Mouse (Mus musculus): ENCODE measurements around the gene Morc3. TPM values are rescaled to one million over a fixed set of nuclear protein-coding genes. Genes with fewer than 3 reads are reported as not detected.

Gene Morc3
- total RNA-seq, 2 experiments from 2014 or later, result 86.0 to 137 TPM

DNA sequence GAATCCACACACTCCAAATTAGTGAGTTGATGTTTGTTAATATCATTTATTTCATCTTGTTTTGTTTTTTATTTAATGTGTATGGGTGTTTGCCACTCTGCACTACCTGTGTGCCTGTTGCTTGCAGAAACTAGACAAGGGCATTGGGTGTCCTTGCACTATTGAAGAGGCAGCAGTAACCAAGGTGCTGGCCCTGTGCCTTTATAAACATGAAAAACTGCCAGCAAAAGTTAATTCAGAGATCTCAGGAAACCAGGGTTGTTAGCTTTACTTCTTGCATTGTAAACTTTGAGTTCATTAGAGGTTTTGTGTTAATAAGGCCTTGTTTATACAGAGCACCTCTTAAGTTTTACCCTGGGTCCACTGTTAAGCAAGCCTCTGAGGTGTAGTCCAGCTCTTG lies 28.8 kb downstream of the Morc3 start:
- ATAC-seq (replicated peaks; ENCODE audit: low FRiP score, low TSS enrichment, poor library complexity, severe bottlenecking), result no peak

DNA sequence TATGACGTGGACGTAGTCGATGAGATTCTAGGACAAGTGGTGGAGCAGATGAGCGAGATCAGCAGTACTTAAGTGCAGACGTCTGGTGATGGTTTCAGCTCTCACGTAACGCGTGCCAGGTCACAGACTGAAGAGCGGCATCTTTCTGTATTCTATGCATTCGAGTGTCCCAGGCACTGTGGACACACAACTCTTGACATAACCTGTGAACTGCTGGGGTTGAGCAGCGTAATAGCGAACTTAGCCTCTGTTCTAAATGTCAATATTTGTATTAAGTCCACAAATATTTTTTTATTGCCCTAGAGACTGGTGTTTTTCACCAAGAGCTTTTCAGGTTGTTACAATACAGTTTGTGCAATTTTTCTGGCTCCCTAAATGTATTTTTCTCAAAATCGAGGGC lies 42.9 kb downstream of the Morc3 start:
- no peak for ATAC-seq (replicated peaks; ENCODE audit: low FRiP score, low TSS enrichment, poor library complexity, severe bottlenecking)

DNA sequence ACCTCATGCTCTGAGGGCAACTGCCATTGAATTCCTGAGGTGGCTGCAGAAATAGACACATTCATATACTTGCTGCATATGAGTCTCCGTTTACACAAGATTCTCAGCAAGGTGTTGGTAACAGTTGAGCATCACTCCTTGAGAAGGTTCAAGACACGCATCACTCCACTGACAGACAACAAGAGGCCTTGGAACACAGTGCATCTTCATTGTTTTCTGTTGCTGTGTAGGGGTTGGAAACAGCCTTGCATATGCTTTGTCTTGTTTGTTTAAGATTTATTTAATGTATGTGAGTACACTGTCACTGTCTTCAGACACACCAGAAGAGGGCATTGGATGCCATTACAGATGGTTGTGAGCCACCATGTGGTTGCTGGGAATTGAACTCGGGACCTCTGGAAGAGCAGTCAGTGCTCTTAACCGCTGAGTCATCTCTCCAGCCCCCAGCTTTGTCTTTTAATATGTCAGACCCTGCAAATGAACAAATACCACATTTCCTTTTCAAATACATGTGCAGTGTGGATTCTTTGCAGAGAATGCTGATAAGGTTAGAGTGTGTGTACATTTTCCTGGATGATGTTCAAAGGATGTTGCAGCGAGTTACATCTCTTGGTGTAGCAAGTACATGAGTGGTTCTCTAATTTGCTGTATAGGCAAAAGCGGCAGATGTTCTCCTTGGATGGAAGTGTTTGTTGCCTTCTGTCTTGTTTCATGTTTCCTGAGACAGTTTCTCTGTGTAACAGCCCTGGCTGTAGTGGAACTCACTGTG lies 45.9 kb downstream of the Morc3 start:
- no peak for ATAC-seq (replicated peaks; ENCODE audit: low FRiP score, low TSS enrichment, poor library complexity, severe bottlenecking)

DNA sequence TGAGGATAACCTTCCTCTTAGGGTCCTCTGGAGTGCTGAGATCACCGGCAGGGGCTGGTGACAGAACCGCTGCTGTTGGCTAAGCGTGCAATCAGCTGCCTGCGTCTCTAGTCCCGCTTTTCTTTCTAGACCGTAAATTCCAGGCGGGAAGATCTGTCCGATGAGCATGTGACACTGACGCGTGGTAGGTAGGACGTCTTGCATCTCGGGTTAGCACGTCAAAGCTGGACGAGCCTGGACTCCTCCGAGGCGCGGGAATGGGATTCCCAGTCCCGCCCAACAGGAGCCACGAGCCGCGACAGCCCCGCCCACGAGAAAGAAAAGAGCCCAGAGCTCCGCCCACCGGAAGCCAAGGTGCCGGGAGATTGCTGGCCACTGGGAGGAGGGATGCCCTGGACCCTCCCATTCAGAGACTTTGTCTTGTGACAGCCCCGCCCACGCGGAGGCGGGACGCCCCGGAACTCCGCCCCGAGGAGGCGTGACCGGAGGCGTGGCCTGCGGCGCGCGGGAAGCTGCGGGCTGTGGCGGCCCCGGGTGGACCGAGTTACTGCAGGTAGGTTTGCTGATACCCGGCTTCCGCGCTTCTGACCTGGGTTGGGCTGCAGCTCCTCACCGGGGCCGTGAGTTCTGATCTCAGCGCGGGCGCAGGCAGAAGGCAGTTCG lies 51.6 kb downstream of the Morc3 start, which contains the start of gene Chaf1b:
Chaf1b (plus strand) TSS at position 479 of the 663 bp plus-strand sequence.
- peak; percentile 92 for ATAC-seq (replicated peaks; ENCODE audit: low FRiP score, low TSS enrichment, poor library complexity, severe bottlenecking)

DNA sequence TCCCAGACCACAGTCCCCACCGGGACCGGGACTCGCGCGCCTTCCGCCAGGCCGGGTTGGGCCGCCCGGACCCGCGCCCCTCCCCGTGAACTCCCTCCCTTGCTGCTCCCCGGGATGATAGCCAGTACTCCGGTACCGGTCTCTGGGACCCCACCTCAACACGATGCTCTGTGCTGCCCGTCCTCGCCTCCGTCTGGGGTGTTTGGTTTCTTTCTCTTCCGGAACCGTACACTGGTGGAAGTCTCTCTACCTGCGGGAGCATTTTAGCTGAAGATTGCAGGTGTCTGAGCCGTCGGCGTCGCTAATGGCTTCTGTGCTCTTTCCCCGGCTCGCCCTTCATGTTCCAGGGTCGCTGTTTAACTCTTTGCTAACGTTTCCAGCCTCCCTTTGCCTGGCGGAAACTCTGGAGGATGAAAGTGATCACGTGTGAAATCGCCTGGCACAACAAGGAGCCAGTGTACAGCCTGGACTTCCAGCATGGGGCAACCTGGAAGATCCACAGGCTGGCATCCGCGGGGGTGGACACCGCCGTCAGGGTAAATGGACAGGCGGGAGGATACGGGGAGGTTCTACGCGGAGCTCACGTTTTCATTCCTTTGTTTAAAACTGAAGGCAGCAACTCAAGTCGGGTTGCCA lies 52.3 kb downstream of the Morc3 start:
- ATAC-seq (replicated peaks; ENCODE audit: low FRiP score, low TSS enrichment, poor library complexity, severe bottlenecking), result 0 out of 2 replicates have a peak, but pooled peaks have one; percentile 3

DNA sequence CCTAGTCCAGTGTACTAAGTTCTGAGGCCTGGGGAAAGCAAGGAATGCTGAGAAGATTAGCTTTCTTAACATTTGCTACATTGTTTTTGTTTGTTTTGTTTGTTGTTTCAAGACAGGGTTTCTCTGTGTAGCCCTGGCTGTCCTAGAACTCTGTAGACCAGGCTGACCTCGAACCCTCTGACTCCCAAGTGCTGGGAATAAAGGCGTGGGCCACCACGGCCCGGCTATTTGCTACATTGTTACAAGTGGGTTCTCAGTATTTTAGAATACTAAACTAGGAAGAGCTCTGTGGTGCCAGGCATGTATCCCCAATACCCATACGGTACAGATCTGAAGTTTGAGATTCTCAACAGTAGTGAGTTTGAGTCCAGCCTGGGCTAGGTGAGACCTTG lies 52.8 kb downstream of the Morc3 start:
- ATAC-seq (replicated peaks; ENCODE audit: low FRiP score, low TSS enrichment, poor library complexity, severe bottlenecking), result no peak

DNA sequence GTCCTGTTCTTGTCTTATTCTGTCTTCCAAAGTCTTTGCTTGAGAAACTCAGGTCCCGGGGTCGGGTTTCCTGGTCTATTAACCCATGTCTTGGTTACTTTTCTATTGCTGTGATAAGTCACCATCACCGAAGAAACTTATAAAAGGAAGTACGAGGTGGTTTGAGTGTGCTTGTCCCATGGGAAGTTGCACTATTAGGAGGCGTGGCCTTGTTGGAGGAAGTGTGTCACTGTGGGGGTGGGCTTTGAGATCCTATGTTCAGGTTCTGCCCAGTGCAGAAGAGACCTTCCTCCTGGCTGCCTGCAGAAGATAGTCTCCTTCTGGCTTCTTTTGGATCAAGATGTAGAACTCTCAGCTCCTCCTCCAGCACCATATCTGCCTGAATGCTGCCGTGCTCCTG lies 56.6 kb downstream of the Morc3 start:
- ATAC-seq (replicated peaks; ENCODE audit: low FRiP score, low TSS enrichment, poor library complexity, severe bottlenecking), result no peak

DNA sequence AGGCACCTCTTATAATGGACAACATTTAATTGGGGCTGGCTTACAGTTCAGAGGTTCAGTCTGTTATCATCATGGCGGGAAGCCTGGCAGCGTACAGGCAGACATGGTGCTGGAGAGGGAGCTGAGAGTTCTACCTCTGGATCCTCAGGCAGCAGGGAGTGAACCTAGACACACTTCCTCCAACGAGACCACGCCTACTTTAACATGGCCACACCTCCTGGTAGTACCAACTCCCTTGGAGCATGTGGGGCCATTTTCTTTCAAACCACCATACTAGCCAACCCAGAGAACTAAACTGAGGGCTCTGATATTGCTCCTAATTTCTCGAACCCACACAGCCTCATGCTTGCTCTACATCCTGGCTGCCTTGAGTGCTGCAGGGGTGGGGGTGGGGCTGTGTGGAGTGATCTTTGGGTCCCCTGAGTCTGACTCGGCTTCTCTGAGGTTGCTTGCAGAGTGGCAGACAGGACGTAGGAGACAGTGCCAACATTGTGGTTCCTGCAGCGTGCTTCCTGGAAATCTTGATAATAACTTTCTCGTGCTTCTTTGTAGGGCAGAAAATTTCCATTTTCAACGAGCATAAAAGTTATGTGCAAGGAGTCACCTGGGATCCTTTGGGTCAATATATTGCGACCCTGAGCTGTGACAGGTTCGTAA lies 59.2 kb downstream of the Morc3 start:
- peak; percentile 68 for ATAC-seq (replicated peaks; ENCODE audit: low FRiP score, low TSS enrichment, poor library complexity, severe bottlenecking)

DNA sequence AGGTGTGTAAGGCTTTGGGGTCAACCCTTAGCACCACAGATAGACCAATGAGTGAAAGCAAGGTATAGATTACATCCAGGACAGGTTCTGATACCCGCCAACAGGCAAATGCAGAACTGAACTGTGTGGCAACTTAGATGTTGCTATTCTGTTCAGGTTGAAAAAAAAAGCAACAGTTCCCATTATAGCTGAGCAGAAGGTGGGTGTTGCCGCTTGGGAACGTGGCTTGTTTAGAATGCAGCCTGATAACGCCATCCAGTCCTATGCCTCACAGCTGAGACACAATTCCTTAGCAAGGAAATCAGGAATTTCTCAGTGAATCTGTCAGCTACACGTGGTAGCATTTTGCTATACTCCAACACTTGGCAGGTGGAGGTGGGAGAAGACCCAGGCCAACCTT lies 61.4 kb downstream of the Morc3 start:
- no peak for ATAC-seq (replicated peaks; ENCODE audit: low FRiP score, low TSS enrichment, poor library complexity, severe bottlenecking)

DNA sequence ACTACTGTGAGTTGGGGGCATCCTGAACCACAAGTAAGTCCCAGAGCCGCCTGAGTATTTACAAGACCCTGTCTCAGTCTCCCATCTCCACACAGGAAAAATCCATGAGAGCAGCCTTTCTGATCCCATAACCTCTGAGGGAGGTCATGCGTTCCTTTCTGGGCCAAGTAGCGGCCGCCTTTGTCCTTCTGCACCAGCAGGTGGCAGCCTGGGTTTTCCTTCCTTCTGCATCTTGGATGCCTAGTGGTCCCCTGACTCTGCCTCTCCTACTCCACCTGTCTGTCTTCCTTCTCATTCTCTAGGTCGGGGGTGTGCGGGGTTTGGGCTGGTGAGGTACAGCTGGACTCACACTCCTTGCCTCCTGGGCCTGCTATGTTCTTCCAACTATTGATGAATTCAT lies 71.1 kb downstream of the Morc3 start:
- ATAC-seq (replicated peaks; ENCODE audit: low FRiP score, low TSS enrichment, poor library complexity, severe bottlenecking), result peak; percentile 28; the same call in 1 of the 2 replicates

DNA sequence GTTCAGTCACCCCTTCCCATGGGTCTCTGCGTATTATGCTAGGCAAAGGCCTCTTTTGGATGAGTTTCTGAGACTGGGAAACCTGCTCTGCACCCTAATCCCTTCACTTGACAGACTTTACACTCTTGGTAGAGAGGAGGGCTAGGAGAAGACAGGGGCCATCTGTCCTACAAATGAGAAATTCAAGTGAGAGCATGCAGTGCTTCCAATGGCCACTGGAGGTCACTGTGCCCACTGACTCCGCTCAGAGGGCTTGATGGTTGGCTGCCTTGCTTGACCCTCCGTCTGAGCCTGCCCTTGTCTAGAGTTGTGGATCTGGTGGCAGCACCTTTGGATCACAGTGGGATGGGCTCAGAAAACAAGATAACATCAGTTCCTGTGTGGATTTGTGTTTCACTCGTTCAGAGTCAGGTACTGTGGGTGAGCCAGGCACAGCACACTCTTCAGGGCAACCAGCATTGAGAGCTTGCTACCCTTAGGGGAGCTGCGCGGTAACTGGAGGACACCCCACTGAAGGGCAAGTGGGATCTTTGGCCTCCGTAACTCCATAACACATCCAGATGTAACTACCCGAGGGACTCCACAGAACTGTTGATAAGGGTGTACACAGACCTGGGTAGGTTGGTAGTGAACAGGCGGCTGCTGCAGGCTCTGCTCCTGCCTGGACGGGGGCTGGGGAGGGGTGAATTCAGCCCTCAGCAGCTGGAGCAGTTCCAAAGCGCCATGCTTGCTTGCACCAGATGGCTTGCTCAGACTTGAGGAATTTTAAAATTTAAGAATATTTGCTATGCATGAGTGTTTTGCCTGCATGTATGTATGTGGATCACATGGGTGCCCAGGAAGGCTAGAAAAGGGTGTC lies 74.5 kb downstream of the Morc3 start:
- ATAC-seq (replicated peaks; ENCODE audit: low FRiP score, low TSS enrichment, poor library complexity, severe bottlenecking), result peak; percentile 74

DNA sequence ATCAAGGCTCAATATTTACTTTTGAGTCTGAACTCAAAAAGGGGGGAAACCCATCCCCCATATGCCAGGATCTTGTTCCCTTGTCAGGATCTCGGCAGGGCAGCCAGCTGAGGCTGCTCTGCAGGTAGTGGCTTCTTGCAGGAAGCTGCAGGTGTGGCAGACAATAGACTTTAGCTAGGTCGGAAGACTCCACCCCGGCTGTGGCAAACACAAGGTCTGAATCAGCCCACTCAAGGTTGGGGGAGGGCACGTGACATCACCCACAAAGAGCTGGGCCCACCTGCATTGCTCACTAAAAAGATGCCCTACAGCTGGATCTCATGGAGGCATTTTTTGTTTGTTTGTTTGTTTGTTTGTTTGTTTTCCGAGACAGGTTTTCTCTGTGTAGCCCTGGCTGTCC lies 75.8 kb downstream of the Morc3 start:
- no peak for ATAC-seq (replicated peaks; ENCODE audit: low FRiP score, low TSS enrichment, poor library complexity, severe bottlenecking)

DNA sequence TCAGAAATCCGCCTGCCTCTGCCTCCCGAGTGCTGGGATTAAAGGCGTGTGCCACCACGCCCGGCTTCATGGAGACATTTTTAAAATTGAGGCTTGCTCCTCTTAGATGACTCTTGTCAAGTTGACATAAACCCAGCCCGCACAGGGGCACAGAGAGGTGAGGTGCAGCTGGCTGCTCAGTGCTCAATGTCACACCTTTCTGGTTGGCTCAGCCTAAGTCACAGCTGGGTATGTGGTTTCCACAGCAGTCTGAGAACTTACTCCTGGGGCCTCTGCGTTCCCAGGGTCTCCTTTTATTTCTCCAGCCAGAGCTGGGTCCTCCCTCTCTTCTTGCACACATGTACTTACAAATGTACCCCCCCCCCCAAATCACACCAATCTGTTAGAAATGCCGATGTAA lies 76.3 kb downstream of the Morc3 start:
- no peak for ATAC-seq (replicated peaks; ENCODE audit: low FRiP score, low TSS enrichment, poor library complexity, severe bottlenecking)

DNA sequence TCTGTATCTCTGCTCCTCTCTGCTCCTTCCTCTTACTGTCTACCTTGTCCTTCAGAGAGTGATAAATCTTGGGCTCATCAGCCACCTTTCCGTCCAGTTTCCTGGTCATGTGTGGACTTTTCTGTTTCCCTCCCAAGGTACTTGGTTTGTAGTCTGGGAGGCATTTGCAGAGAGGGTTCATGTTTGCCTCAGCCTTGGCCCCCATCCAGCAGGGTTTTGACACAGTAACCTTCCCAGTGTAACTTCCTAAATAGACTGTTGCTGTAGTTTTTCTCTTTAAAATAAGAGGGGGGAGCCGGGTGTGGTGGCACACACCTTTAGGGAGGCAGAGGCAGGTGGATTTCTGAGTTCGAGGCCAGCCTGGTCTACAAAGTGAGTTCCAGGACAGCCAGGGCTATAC lies 78.0 kb downstream of the Morc3 start:
- no peak for ATAC-seq (replicated peaks; ENCODE audit: low FRiP score, low TSS enrichment, poor library complexity, severe bottlenecking)

DNA sequence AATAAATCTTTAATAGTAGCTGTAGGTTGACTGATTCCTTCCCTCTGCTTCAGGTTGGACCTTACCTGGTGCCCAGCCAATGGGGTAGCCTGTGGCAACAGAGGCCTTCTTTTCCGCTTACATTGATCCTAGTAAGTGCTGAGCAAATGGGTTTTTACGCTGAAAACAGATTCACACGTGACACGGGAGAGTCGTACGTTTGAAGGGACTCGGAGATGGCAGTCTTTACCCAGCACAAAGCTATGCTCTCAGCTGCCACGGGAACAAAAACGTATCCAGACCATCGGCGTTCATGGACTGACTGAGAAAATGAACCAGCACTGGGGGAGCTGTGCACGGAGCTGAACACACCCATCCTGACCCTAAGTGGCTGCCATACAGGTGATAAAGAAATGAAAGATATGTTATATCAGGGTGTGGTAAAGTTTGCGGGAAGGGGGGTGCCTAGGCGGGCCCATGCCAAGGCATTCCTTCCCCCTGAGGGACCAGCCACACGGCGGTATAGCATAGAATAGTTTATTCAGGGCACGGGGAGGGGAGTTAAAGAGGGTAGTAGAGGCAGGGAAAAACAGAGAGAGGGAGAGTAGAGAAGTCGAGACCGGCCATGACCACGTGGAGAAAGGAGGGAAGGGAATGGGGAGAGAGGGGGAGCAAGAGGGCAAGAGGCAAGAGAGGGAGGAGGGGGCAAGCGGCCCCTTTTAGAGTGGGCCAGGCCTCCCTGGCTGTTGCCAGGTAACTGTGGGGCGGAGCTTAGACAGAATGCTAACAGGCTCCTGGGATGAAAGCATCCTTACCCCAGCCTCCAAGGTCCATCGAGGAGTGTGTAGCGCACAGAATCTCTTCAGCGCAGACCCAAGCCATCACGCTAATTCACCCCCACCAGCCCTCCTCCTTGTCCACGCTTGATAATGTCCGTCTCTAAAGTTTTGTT lies 79.1 kb downstream of the Morc3 start:
- ATAC-seq (replicated peaks; ENCODE audit: low FRiP score, low TSS enrichment, poor library complexity, severe bottlenecking), result peak; percentile 62

DNA sequence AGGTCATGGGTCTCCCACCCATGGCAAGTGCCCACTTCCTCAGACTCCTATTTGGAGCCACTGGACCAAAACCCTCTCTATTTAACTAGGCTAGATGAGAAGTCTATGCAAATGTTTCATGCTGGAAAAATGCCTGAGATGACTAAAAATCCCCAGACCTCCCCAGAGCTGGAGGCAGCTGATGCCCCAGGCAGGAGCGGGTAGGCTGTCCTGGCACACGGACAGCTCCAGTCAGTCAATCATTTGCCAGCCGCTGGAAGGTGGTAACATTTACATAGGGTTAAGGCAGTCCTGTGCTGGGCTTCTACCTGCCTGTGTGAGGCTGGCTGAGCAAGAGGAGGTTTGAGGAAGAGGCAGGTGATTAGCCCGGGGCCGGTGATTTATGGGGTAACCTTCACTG lies 80.2 kb downstream of the Morc3 start:
- ATAC-seq (replicated peaks; ENCODE audit: low FRiP score, low TSS enrichment, poor library complexity, severe bottlenecking), result no peak

DNA sequence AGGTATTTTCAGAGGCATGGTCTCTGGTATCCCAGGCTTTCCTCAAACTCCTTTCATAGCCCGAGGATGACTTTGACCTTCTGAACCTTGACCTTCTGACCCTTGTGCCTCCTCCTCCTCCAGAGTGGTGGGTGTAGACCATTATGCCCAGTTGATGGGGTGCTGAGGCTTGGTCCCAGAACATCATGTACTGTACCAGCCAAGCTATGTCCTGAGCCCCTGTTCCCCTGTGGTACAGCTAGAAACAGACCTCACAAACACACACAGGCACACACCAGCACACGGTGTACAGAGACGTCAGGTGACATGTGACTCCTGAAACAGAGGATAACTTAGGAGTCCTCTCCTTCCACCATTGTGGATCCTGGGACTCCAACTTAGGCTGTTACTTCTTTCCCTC lies 80.9 kb downstream of the Morc3 start:
- ATAC-seq (replicated peaks; ENCODE audit: low FRiP score, low TSS enrichment, poor library complexity, severe bottlenecking), result no peak

DNA sequence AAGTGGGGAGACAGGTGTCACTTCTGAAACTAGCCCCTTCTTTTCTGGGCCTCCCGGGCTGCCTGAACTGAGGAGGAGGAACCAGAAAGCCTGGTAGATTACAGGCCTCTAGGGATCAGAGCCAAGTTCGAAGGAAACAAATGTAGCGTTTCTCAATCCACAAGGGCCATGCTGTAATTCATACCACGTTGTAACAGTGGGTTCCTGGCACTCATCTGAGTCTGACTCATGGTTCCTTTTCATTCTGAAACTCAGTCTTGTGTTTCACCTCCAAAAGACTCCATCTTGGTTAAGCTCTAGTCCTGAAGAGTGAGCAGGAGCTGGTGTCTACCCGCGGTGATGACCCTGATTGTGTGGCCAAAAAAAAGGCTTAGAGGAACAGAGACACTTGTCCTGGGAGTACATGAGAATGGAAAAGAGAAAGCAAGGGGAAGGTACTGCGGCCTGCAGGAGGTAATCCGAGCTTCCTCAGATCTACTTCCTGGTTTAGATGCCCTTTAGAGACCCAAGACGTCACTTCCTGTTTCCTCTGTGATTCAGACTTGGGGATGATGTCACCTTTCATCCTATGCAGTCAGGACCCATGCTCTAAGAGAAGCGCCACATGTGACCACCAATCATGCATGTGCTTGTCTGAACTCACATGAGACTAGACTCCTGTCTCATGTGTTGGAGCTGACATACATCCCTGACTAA lies 82.1 kb downstream of the Morc3 start:
- ATAC-seq (replicated peaks; ENCODE audit: low FRiP score, low TSS enrichment, poor library complexity, severe bottlenecking), result no peak
